Mouse (Mus musculus) forebrain, embryonic 11.5 days (tissue): ENCODE results near the gene Dnajb5. TPM values are rescaled to one million over a fixed set of nuclear protein-coding genes. Genes with fewer than 3 reads are reported as not detected.
"Not testable (repeated sequence)": the region's sequence is repeated elsewhere in the genome, so short reads cannot be mapped to it uniquely, and the experiment has no call there.

Experiments used
- ATAC-seq: fragments of 200-750 bp; cut with Nextera tagmentation; replicated peaks from 2 replicates; pipeline ENCODE4 v1.8.0; 2017; ENCODE audit warnings: moderate TSS enrichment; ENCODE audit not compliant: low FRiP score
- DNase-seq: peaks from one replicate; pipeline ENCODE4 v3.0.0-alpha.2; 2017; ENCODE audit warnings: low spot score
- H3K27ac ChIP-seq: fragments of 300-500 bp; sonication (generic); 2 replicates; pipeline ENCODE4 v1.5.1; 2014; ENCODE audit warnings: low read depth, low read length
- H3K27me3 ChIP-seq: fragments of 300-500 bp; sonication (generic); 2 replicates; pipeline ENCODE4 v1.6.1; 2014; ENCODE audit warnings: mild to moderate bottlenecking, low read length, mixed read lengths; ENCODE audit not compliant: control insufficient read depth, insufficient read depth
- H3K36me3 ChIP-seq: fragments of 300-500 bp; sonication (generic); 2 replicates; pipeline ENCODE4 v1.6.1; 2014; ENCODE audit warnings: mild to moderate bottlenecking, low read length, moderate library complexity, mixed read lengths; ENCODE audit not compliant: control insufficient read depth, insufficient read depth
- H3K4me1 ChIP-seq: fragments of 300-500 bp; sonication (generic); replicated peaks from 2 replicates; pipeline ENCODE4 v1.6.1; 2014; ENCODE audit warnings: low read length, mixed read lengths; ENCODE audit not compliant: control insufficient read depth, insufficient read depth
- H3K4me2 ChIP-seq: fragments of 300-500 bp; sonication (generic); 2 replicates; pipeline ENCODE4 v1.6.1; 2014; ENCODE audit warnings: low read depth, mild to moderate bottlenecking, low read length, moderate library complexity, mixed read lengths; ENCODE audit not compliant: severe bottlenecking
- H3K4me3 ChIP-seq: fragments of 300-500 bp; sonication (generic); 2 replicates; pipeline ENCODE4 v1.5.1; 2014; ENCODE audit warnings: low read depth, low read length
- H3K9ac ChIP-seq: fragments of 300-500 bp; sonication (generic); 2 replicates; pipeline ENCODE4 v1.6.1; 2014; ENCODE audit warnings: low read length
- H3K9me3 ChIP-seq: fragments of 300-500 bp; sonication (generic); 2 replicates; pipeline ENCODE4 v1.6.1; 2016; ENCODE audit warnings: low read length, mixed read lengths; ENCODE audit not compliant: control insufficient read depth
- WGBS: fragments of 180-500 bp; shearing (Covaris S2); extraction: QIAGEN DNeasy Blood & Tissue Kit; methylation state at CpG from one replicate; pipeline ENCODE4 v1.1.7; 2014; 5-methylcytosine and 5-hydroxymethylcytosine counted together
- polyA plus RNA-seq: library from polyadenylated mRNA; unstranded; fragments of >200 nt; fragmentation: Nextera tagmentation; extraction: Ambion mirVana; gene quantifications from 2 replicates; pipeline ENCODE4 v1.2.1, GENCODE M21; 2014

The Dnajb5 gene
- polyA plus RNA-seq, 1 experiment from 2014 or later, result 16.4 TPM

DNA sequence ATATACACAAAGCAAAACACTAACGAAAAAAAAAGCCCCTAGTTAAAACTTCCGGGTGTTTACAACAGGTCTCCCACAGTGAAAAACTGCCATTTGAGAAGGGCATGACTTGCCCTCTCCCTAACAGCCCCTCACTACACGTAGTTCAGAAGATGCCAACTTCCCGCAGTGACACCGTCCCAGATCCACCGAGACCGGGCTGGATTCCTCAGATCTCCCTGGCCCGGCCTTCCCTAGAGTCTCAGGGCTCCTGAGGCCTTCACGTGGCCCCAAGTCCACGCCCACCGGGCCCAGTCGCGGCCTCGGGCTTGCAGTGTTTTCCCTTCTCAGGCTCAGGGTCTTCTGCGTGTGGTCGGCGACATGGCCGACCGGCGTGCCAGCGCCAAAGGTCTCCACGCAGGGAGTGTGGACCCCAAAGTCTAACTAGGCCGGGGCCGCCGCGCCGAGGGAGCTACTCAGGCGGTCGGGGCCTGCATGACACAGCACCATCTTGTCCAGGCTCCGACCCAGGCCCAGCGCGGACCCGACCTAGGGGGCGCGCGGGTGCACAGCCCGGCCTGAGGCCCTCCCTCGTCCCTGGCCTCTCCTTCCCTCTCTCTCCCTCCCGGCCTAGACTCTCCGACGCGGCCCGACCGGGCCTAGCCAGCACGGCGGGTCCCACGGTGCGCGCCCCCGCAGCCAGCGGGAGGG lies 50.0 kb downstream of the Dnajb5 start:
- DNase-seq (peak; percentile 90), ATAC-seq (peak; percentile 85)
- Histone ChIP-seq H3K36me3 (peaks cover 6% of the 10 kb centered on the region; the same call in 1 of the 2 replicates), H3K27me3 (no peaks in the 10 kb centered on the region), H3K9ac (peak overlapping the region; percentile 78), H3K27ac (peak overlapping the region; percentile 89), H3K9me3 (no peaks in the 10 kb centered on the region), H3K4me2 (peak overlapping the region; percentile 83), H3K4me3 (peak overlapping the region; percentile 94), H3K4me1 (peaks cover 7% of the 10 kb centered on the region; the same call in 1 of the 2 replicates)
- WGBS, result under 1% methylated on average over 49 of the region's 51 CpGs

DNA sequence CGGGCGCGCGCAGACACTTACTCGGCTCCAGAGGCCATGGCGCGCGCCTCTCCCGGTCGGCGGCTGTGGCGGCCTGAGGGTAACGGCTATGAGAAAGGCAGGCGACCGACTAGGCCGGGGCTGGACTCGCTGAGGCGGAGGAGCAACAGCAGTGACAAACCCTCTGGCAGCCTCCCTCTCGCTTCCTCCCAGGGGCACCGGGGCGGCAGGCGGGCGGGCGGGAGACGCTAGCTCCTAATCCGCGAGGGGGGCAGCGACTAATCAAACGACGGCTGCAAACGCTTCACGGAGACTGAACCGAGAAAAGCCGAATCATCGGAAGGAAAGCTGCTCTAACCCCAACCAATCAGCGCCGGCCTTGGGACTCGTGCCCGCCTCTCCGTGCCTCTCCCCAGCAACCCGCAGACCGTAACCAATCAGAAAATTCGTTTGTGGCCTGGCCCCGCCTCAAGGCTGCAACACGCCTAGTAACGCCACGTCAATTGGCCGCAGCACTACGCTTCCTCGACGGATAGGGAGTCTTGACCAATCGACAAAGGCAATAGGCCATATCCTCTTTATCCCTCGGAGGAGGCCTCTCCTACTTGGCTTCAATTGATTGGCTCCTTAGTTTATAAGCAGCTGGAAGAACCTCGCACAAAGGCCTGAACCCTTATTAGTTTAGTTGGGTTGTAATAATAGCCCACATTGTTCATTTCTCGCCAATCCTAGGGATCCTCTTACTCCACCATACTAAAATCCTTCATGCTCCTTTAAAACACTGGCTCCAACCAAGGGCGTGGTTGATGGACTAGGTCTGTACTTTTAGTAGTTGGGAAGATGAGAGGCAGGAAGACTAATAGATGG lies 50.8 kb downstream of the Dnajb5 start, which contains the start of gene Vcp:
Gene Vcp, minus strand, starts transcription at position 367 of the 846 bp plus-strand sequence.
- under 1% methylated on average over 45 of the region's 56 CpGs for WGBS
- Histone ChIP-seq H3K4me3 (peak within 1 kb of the TSS; percentile 94), H3K4me2 (peak within 1 kb of the TSS; percentile 83), H3K27ac (peak within 1 kb of the TSS; percentile 92), H3K9ac (peak within 1 kb of the TSS; percentile 78)
- ATAC-seq (peak; percentile 99), DNase-seq (peak; percentile 99)
- not testable (repeated sequence) for H3K36me3 ChIP-seq, H3K9me3 ChIP-seq, H3K4me1 ChIP-seq, H3K27me3 ChIP-seq

DNA sequence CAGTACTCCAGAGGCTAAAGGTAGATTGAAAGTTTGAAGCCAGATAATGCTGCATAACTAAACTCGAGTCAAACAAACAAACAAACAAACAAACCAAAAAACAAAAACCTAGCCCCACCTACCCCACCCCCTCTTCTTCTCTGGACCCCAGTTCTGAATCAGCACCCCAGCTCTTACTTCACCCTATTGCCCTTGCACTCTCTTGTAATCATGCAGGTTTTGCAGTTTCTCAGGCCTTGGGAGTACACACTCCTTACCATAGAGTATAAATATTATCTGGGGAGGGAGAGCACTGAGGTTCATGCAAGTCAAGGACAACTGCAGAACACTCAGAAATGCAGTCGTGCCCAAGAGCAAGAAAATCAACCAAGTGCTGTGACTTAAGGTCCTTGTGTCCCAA lies 51.7 kb downstream of the Dnajb5 start:
- no peak overlapping the region for H3K4me2 ChIP-seq

DNA sequence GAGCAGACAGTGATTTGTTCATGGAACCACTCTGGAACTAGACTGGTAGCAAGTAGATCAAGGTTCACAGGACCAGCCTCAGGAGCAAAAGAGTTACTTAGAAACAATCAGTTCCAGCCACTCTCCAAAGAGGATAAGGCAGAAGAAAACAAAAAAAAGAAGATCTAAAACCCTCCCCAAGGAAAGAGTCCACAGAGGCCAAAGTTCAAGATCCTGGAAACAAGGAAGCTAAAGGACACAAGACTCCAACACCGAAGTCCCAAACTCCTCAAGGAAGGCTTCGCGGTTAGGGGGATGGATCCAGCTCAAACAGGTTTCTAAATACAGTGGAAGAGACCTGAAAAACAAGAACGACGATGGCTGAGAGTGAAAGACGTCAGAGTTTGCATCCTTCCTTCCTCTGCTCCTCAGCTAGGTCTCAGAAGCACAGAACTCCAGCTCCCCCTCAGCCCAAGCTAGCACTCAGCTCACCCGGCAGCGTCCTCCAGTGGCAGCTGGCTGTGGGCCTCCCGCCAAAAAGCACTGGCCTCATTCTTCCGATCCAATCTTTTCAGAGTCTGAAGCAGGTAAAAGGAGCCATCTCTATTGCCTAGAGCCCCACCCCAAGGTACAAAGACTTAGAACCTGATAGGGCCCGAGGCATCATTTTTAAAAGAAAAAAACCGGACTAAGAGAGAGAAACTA lies 53.3 kb downstream of the Dnajb5 start:
- Histone ChIP-seq H3K9me3 (no peaks in the 10 kb centered on the region), H3K4me1 (peaks cover 6% of the 10 kb centered on the region; the same call in 1 of the 2 replicates), H3K36me3 (no peaks in the 10 kb centered on the region; the same call in 1 of the 2 replicates), H3K9ac (no peak overlapping the region), H3K4me2 (no peak overlapping the region), H3K4me3 (no peak overlapping the region), H3K27ac (no peak overlapping the region), H3K27me3 (no peaks in the 10 kb centered on the region)
- ATAC-seq, result no peak
- 84% methylated on average over 12 of the region's 12 CpGs for WGBS
- DNase-seq, result no peak

More for the DNA sequence above, 51.7 kb downstream of the Dnajb5 start:
- DNase-seq, result no peak
- no peaks in the 10 kb centered on the region for H3K9me3 ChIP-seq
- peak overlapping the region; percentile 92 for H3K27ac ChIP-seq
- no peak overlapping the region for H3K9ac ChIP-seq
- no peaks in the 10 kb centered on the region for H3K27me3 ChIP-seq
- 93% methylated on average over 2 of the region's 2 CpGs for WGBS
- peaks cover 7% of the 10 kb centered on the region; the same call in 1 of the 2 replicates for H3K4me1 ChIP-seq
- H3K36me3 ChIP-seq, result no peaks in the 10 kb centered on the region; the same call in 1 of the 2 replicates
- no peak for ATAC-seq
- H3K4me3 ChIP-seq, result 0 out of 2 replicates have a peak overlapping the region, but pooled peaks have one; percentile 94

DNA sequence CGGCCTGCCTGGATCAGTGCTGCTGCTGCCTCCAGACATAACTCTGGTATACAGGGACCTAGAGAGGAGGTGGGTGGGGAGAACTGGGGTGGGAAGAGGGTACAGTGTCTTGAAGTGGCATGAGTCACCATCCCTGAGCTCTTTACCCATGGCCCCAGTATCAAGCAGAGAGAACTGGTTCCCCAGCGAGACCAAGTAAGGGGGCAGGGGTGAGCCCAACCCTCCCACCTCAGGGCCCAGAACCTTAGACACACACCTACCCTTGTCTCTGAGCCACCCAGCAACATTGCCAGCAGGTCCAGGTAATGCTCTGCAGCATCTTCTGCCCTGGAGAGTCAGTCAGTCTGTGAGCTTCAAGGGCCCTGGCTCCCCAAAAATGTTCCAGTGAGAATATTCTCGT lies 55.3 kb downstream of the Dnajb5 start:
- no peaks in the 10 kb centered on the region for H3K27me3 ChIP-seq
- no peak overlapping the region for H3K4me2 ChIP-seq
- no peak overlapping the region for H3K27ac ChIP-seq
- H3K36me3 ChIP-seq, result no peaks in the 10 kb centered on the region; the same call in 1 of the 2 replicates
- 90% methylated on average over 3 of the region's 3 CpGs for WGBS
- ATAC-seq (no peak), DNase-seq (no peak)
- peaks cover 4% of the 10 kb centered on the region; the same call in 1 of the 2 replicates for H3K4me1 ChIP-seq
- H3K9ac ChIP-seq, result no peak overlapping the region
- H3K4me3 ChIP-seq, result no peak overlapping the region
- H3K9me3 ChIP-seq, result no peaks in the 10 kb centered on the region

DNA sequence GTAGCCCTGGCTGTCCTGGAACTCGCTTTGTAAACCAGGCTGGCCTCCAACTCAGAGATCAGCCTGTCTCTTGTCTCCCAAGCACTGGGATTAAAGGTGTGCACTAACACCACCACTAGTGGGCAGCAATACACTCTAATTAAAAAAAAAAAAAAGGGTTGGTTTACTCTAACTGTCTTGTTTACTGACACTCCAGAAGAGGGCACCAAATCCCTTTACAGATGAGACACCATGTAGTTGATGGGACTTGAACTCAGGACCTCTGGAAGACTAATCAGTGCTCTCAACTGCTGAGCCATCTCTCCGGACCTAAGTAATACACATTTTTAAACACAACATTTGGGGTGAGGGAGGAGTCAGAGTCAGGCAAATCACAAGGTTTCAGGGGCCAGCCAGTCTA lies 56.2 kb downstream of the Dnajb5 start:
- H3K27me3 ChIP-seq, result no peaks in the 10 kb centered on the region
- no peak overlapping the region for H3K4me2 ChIP-seq
- ATAC-seq (no peak), DNase-seq (no peak)
- 70% methylated on average over 2 of the region's 2 CpGs for WGBS
- no peaks in the 10 kb centered on the region; the same call in 1 of the 2 replicates for H3K36me3 ChIP-seq
- H3K4me1 ChIP-seq, result peaks cover 4% of the 10 kb centered on the region; the same call in 1 of the 2 replicates
- no peaks in the 10 kb centered on the region for H3K9me3 ChIP-seq
- no peak overlapping the region for H3K27ac ChIP-seq
- H3K4me3 ChIP-seq, result no peak overlapping the region
- no peak overlapping the region for H3K9ac ChIP-seq

Other genes with a start within 250 kb of the Dnajb5 start
- 0.96 and 1.8 TPM in 2 replicates for gene 4930578G10Rik, start 214.3 kb upstream of the Dnajb5 start, polyA plus RNA-seq
- gene Ccl19, start 193.2 kb upstream of the Dnajb5 start, polyA plus RNA-seq, result not detected in 2 replicates
- 0.27 and 0.39 TPM in 2 replicates for gene Ccl21a, start 175.8 kb upstream of the Dnajb5 start, polyA plus RNA-seq
- 0.08 and 0.28 TPM in 2 replicates for gene Fam205a1, start 95.9 kb upstream of the Dnajb5 start, polyA plus RNA-seq
- 0.33 and 0.43 TPM in 2 replicates for gene Gm12394, start 93.0 kb upstream of the Dnajb5 start, polyA plus RNA-seq
- gene Fam205c, start 75.6 kb upstream of the Dnajb5 start, polyA plus RNA-seq, result 0.84 and 1.00 TPM in 2 replicates
- gene Phf24, start 33.2 kb upstream of the Dnajb5 start, polyA plus RNA-seq, result 1.3 and 2.1 TPM in 2 replicates
- gene 1700022I11Rik, start 19.8 kb downstream of the Dnajb5 start, polyA plus RNA-seq, result 0.56 and 0.96 TPM in 2 replicates
- 653 and 672 TPM in 2 replicates for gene Vcp, start 50.7 kb downstream of the Dnajb5 start, polyA plus RNA-seq
- 24.6 and 24.7 TPM in 2 replicates for gene Fancg, start 60.7 kb downstream of the Dnajb5 start, polyA plus RNA-seq
- 25.8 and 26.1 TPM in 2 replicates for gene Pigo, start 76.0 kb downstream of the Dnajb5 start, polyA plus RNA-seq
- 378 and 409 TPM in 2 replicates for gene Stoml2, start 81.9 kb downstream of the Dnajb5 start, polyA plus RNA-seq
- 28.1 and 28.9 TPM in 2 replicates for gene Fam214b, start 96.4 kb downstream of the Dnajb5 start, polyA plus RNA-seq
- 22.9 and 23.0 TPM in 2 replicates for gene Unc13b, start 109.1 kb downstream of the Dnajb5 start, polyA plus RNA-seq